Mouse (Mus musculus): ENCODE results near the gene Thbs4. TPM values are rescaled to one million over a fixed set of nuclear protein-coding genes. Genes with fewer than 3 reads are reported as not detected.

The Thbs4 gene
- total RNA-seq, 2 experiments from 2014 or later = 22.2 to 23.5 TPM

GRCm38 (mm10) chr13:92783551-92783950 is 11.1 kb downstream of the Thbs4 start:
- DNase-seq (ENCODE audit: low spot score in 2 of 2) = no peak
- H3K4me3 ChIP-seq = no peak overlapping the region
- no peak for TF ChIP-seq CTCF (conservative IDR thresholded peaks at IDR 0.05)
- no peak overlapping the region for H3K27ac ChIP-seq

- DNase-seq (ENCODE audit: low spot score in 2 of 2) = no peak
- Histone ChIP-seq H3K4me3 (no peak overlapping the region), H3K27ac (no peak overlapping the region)
- TF ChIP-seq CTCF (conservative IDR thresholded peaks at IDR 0.05) = no peak
Observed at GRCm38 (mm10) chr13:92780927-92781326, 13.7 kb downstream of the Thbs4 start.

- no peak for DNase-seq (ENCODE audit: low spot score in 2 of 2)
Observed at GRCm38 (mm10) chr13:92780076-92780475, 14.5 kb downstream of the Thbs4 start.

GRCm38 (mm10) chr13:92778642-92779041 is 16.0 kb downstream of the Thbs4 start:
- H3K4me3 ChIP-seq = no peak overlapping the region
- DNase-seq (ENCODE audit: low spot score in 2 of 2) = no peak
- TF ChIP-seq CTCF (conservative IDR thresholded peaks at IDR 0.05) = no peak
- H3K27ac ChIP-seq = no peak overlapping the region

More at GRCm38 (mm10) chr13:92780076-92780475, 14.5 kb downstream of the Thbs4 start:
- TF ChIP-seq CTCF (conservative IDR thresholded peaks at IDR 0.05) = no peak
- H3K27ac ChIP-seq = no peak overlapping the region
- H3K4me3 ChIP-seq = no peak overlapping the region

- no peak for DNase-seq (ENCODE audit: low spot score in 2 of 2)
- H3K27ac ChIP-seq = no peak overlapping the region
- H3K4me3 ChIP-seq = no peak overlapping the region
- TF ChIP-seq CTCF (conservative IDR thresholded peaks at IDR 0.05) = no peak
Observed at GRCm38 (mm10) chr13:92775916-92776315, 18.7 kb downstream of the Thbs4 start.

GRCm38 (mm10) chr13:92774887-92775286 is 19.7 kb downstream of the Thbs4 start:
- H3K27ac ChIP-seq = no peak overlapping the region
- no peak for DNase-seq (ENCODE audit: low spot score in 2 of 2)
- no peak overlapping the region for H3K4me3 ChIP-seq
- no peak for TF ChIP-seq CTCF (conservative IDR thresholded peaks at IDR 0.05)

GRCm38 (mm10) chr13:92772500-92772899 is 22.1 kb downstream of the Thbs4 start:
- TF ChIP-seq CTCF (conservative IDR thresholded peaks at IDR 0.05) = no peak
- no peak for DNase-seq (ENCODE audit: low spot score in 2 of 2)
- Histone ChIP-seq H3K4me3 (no peak overlapping the region), H3K27ac (no peak overlapping the region)

GRCm38 (mm10) chr13:92771566-92771965 is 23.1 kb downstream of the Thbs4 start:
- no peak overlapping the region for H3K4me3 ChIP-seq
- H3K27ac ChIP-seq = no peak overlapping the region
- DNase-seq (ENCODE audit: low spot score in 2 of 2) = no peak
- no peak for TF ChIP-seq CTCF (conservative IDR thresholded peaks at IDR 0.05)

- no peak for TF ChIP-seq CTCF (conservative IDR thresholded peaks at IDR 0.05)
- peak overlapping the region; percentile 81 for H3K27ac ChIP-seq
- DNase-seq (ENCODE audit: low spot score in 2 of 2) = peak in 1 of 2 experiments; percentile 27
- H3K4me3 ChIP-seq = no peak overlapping the region
Observed at GRCm38 (mm10) chr13:92765454-92766242, 29.0 kb downstream of the Thbs4 start.

GRCm38 (mm10) chr13:92762322-92762721 is 32.3 kb downstream of the Thbs4 start:
- no peak for TF ChIP-seq CTCF (conservative IDR thresholded peaks at IDR 0.05)
- Histone ChIP-seq H3K4me3 (no peak overlapping the region), H3K27ac (no peak overlapping the region)
- no peak for DNase-seq (ENCODE audit: low spot score in 2 of 2)

- H3K27ac ChIP-seq = peak overlapping the region; percentile 74
Observed at GRCm38 (mm10) chr13:92760519-92760918, 34.1 kb downstream of the Thbs4 start.

GRCm38 (mm10) chr13:92759096-92759495 is 35.5 kb downstream of the Thbs4 start:
- DNase-seq (ENCODE audit: low spot score in 2 of 2) = no peak
- H3K27ac ChIP-seq = no peak overlapping the region
- no peak for TF ChIP-seq CTCF (conservative IDR thresholded peaks at IDR 0.05)

More at GRCm38 (mm10) chr13:92760519-92760918, 34.1 kb downstream of the Thbs4 start:
- TF ChIP-seq CTCF (conservative IDR thresholded peaks at IDR 0.05) = no peak
- peak in 1 of 2 experiments; percentile 74 for DNase-seq (ENCODE audit: low spot score in 2 of 2)
- H3K4me3 ChIP-seq = no peak overlapping the region

GRCm38 (mm10) chr13:92757972-92758585 is 36.5 kb downstream of the Thbs4 start:
- Histone ChIP-seq H3K27ac (no peak overlapping the region), H3K4me3 (no peak overlapping the region)
- DNase-seq (ENCODE audit: low spot score in 2 of 2) = no peak
- no peak for TF ChIP-seq CTCF (conservative IDR thresholded peaks at IDR 0.05)

More at GRCm38 (mm10) chr13:92759096-92759495, 35.5 kb downstream of the Thbs4 start:
- no peak overlapping the region for H3K4me3 ChIP-seq

Measured in layer of hippocampus, adult 2 months (tissue).